Mouse (Mus musculus) MEL (cell line): ENCODE data around the gene Ppp3r1. TPM values are rescaled to one million over a fixed set of nuclear protein-coding genes. Genes with fewer than 3 reads are reported as not detected.

Experiments used
- DNase-seq: peaks from one replicate; pipeline ENCODE4 v3.0.0; 2011; ENCODE audit warnings: low read depth, low spot score
- H3K27ac ChIP-seq: 2 replicates; pipeline ENCODE4 v1.5.1; 2012; ENCODE audit warnings: low read depth, mild to moderate bottlenecking, control low read depth, low read length, moderate library complexity; ENCODE audit not compliant: control insufficient read depth
- H3K27me3 ChIP-seq, 2 experiments: fragments of 150-350 bp in 1 of 2; sonication (generic) in 1 of 2; 2 replicates each; pipeline ENCODE4 v1.6.1; 2012; ENCODE audit warnings: low read length in 2 of 2, mild to moderate bottlenecking in 2 of 2, improper control_type of control experiment in 1 of 2, moderate library complexity in 1 of 2; ENCODE audit not compliant: insufficient read depth in 2 of 2, control insufficient read depth in 1 of 2
- H3K36me3 ChIP-seq, 2 experiments: 2 replicates each; pipeline ENCODE4 v1.6.1; 2012 to 2014; ENCODE audit warnings: low read length in 2 of 2, improper control_type of control experiment in 1 of 2, inconsistent platforms in 1 of 2, mild to moderate bottlenecking in 1 of 2; ENCODE audit not compliant: insufficient read depth in 2 of 2, control insufficient read depth in 1 of 2
- H3K4me1 ChIP-seq, 2 experiments: fragments of 150-350 bp in 1 of 2; sonication (generic) in 1 of 2; 2 replicates each; pipeline ENCODE4 v1.6.1; 2012; ENCODE audit warnings: low read length in 2 of 2, improper control_type of control experiment in 1 of 2, mild to moderate bottlenecking in 1 of 2; ENCODE audit not compliant: insufficient read depth in 2 of 2, control insufficient read depth in 1 of 2
- H3K4me3 ChIP-seq, 2 experiments: fragments of 150-350 bp in 1 of 2; sonication (generic) in 1 of 2; 2 replicates each; pipeline ENCODE4 v1.5.1; 2012; ENCODE audit warnings: low read depth in 2 of 2, low read length in 2 of 2, mild to moderate bottlenecking in 2 of 2, moderate library complexity in 2 of 2, control low read depth in 1 of 2, improper control_type of control experiment in 1 of 2; ENCODE audit not compliant: control insufficient read depth in 1 of 2, insufficient read depth in 1 of 2
- H3K79me2 ChIP-seq: 2 replicates; pipeline ENCODE4 v1.6.1; 2012; ENCODE audit warnings: mild to moderate bottlenecking, low read length, moderate library complexity; ENCODE audit not compliant: control insufficient read depth, poor library complexity, insufficient read depth
- H3K9ac ChIP-seq: 2 replicates; pipeline ENCODE4 v1.6.1; 2012; ENCODE audit warnings: low read depth, mild to moderate bottlenecking, control low read depth, low read length, moderate library complexity; ENCODE audit not compliant: control insufficient read depth, poor library complexity, severe bottlenecking
- H3K9me3 ChIP-seq: fragments of 150-350 bp; sonication (generic); replicated peaks from 2 replicates; pipeline ENCODE4 v1.6.1; 2012; ENCODE audit warnings: mild to moderate bottlenecking, low read length, improper control_type of control experiment, moderate library complexity; ENCODE audit not compliant: insufficient read depth
- BHLHE40 ChIP-seq: IDR thresholded peaks from 2 replicates; pipeline ENCODE4 v1.6.1; 2012; ENCODE audit warnings: low read depth, mild to moderate bottlenecking, inconsistent platforms, low read length, improper control_type of control experiment, borderline replicate concordance
- CHD1 ChIP-seq: IDR thresholded peaks from 2 replicates; pipeline ENCODE4 v1.6.1; 2012; ENCODE audit warnings: low read depth, mild to moderate bottlenecking, inconsistent platforms, low read length, improper control_type of control experiment
- ELF1 ChIP-seq: IDR thresholded peaks from 2 replicates; pipeline ENCODE4 v1.6.1; 2014; ENCODE audit warnings: low read depth, mild to moderate bottlenecking, inconsistent platforms, low read length, improper control_type of control experiment, moderate library complexity
- EP300 ChIP-seq, 2 experiments: IDR thresholded peaks; 2 replicates each; pipeline ENCODE4 v1.6.1; 2011; ENCODE audit warnings: improper control_type of control experiment in 2 of 2, low read length in 2 of 2, low read depth in 1 of 2, mild to moderate bottlenecking in 1 of 2
- GABPA ChIP-seq: IDR thresholded peaks from 2 replicates; pipeline ENCODE4 v1.6.1; 2012; ENCODE audit warnings: low read depth, mild to moderate bottlenecking, inconsistent platforms, low read length, improper control_type of control experiment, moderate library complexity
- JUND ChIP-seq: IDR thresholded peaks from 2 replicates; pipeline ENCODE4 v1.6.1; 2011; ENCODE audit warnings: low read depth, mild to moderate bottlenecking, improper control_type of control experiment, low read length
- MAFK ChIP-seq: IDR thresholded peaks from 2 replicates; pipeline ENCODE4 v1.6.1; 2011; ENCODE audit warnings: low read depth, mild to moderate bottlenecking, low read length, improper control_type of control experiment, borderline replicate concordance
- MAZ ChIP-seq: IDR thresholded peaks from 2 replicates; pipeline ENCODE4 v1.6.1; 2012; ENCODE audit warnings: low read depth, mild to moderate bottlenecking, inconsistent platforms, low read length, improper control_type of control experiment
- MEF2A ChIP-seq: IDR thresholded peaks from 2 replicates; pipeline ENCODE4 v1.6.1; 2014; ENCODE audit warnings: low read depth, mild to moderate bottlenecking, inconsistent platforms, low read length, improper control_type of control experiment; ENCODE audit not compliant: poor library complexity, insufficient replicate concordance, severe bottlenecking; ENCODE audit errors: extremely low read depth
- MXI1 ChIP-seq: IDR thresholded peaks from 2 replicates; pipeline ENCODE4 v1.6.1; 2011; ENCODE audit warnings: mild to moderate bottlenecking, low read depth, low read length, improper control_type of control experiment
- MYB ChIP-seq: IDR thresholded peaks from 2 replicates; pipeline ENCODE4 v1.6.1; 2011; ENCODE audit warnings: mild to moderate bottlenecking, low read depth, low read length, improper control_type of control experiment
- NELFE ChIP-seq: IDR thresholded peaks from 2 replicates; pipeline ENCODE4 v1.6.1; 2011; ENCODE audit warnings: low read depth, low read length, improper control_type of control experiment
- NRF1 ChIP-seq: IDR thresholded peaks from 2 replicates; pipeline ENCODE4 v1.6.1; 2014; ENCODE audit warnings: low read depth, mild to moderate bottlenecking, inconsistent platforms, low read length, improper control_type of control experiment, moderate library complexity; ENCODE audit not compliant: poor library complexity, insufficient read depth, severe bottlenecking
- RCOR1 ChIP-seq: IDR thresholded peaks from 2 replicates; pipeline ENCODE4 v1.6.1; 2012; ENCODE audit warnings: low read depth, mild to moderate bottlenecking, inconsistent platforms, low read length, improper control_type of control experiment
- UBTF ChIP-seq: IDR thresholded peaks from 2 replicates; pipeline ENCODE4 v1.6.1; 2012; ENCODE audit warnings: low read depth, mild to moderate bottlenecking, inconsistent platforms, low read length, improper control_type of control experiment, moderate library complexity, borderline replicate concordance; ENCODE audit not compliant: insufficient read depth
- USF1 ChIP-seq: IDR thresholded peaks from 2 replicates; pipeline ENCODE4 v1.6.1; 2014; ENCODE audit warnings: low read depth, mild to moderate bottlenecking, inconsistent platforms, low read length, improper control_type of control experiment, moderate library complexity
- USF2 ChIP-seq, 2 experiments: IDR thresholded peaks; 2 replicates each; pipeline ENCODE4 v1.6.1; 2011 to 2012; ENCODE audit warnings: improper control_type of control experiment in 2 of 2, low read length in 2 of 2, borderline replicate concordance in 1 of 2, inconsistent platforms in 1 of 2, low read depth in 1 of 2, mild to moderate bottlenecking in 1 of 2; ENCODE audit not compliant: insufficient read depth in 1 of 2
- ZKSCAN1 ChIP-seq: IDR thresholded peaks from 2 replicates; pipeline ENCODE4 v1.6.1; 2012; ENCODE audit warnings: low read depth, mild to moderate bottlenecking, inconsistent platforms, low read length, improper control_type of control experiment, moderate library complexity
- ZNF384 ChIP-seq: IDR thresholded peaks from 2 replicates; pipeline ENCODE4 v1.6.1; 2012; ENCODE audit warnings: low read depth, mild to moderate bottlenecking, inconsistent platforms, low read length, improper control_type of control experiment
- polyA plus RNA-seq, 2 experiments: library from polyadenylated mRNA; stranded (reverse) in 1 of 2; unstranded in 1 of 2; fragments of >175 nt in 1 of 2; fragments of >200 nt in 1 of 2; gene quantifications; 2 replicates each; pipeline versions ENCODE4 v1.2.1 to v1.2.4; 2012; ENCODE audit warnings: low replicate concordance in 2 of 2, low read depth in 1 of 2; ENCODE audit not compliant: insufficient read length in 2 of 2, insufficient read depth in 1 of 2, missing spikeins in 1 of 2
- total RNA-seq: library from RNA; depleted of rRNA; stranded (reverse); fragments of 300-350 nt; gene quantifications from 2 replicates; pipeline ENCODE4 v1.2.3, GENCODE M21; 2012

The Ppp3r1 gene
- total and polyA plus RNA-seq, 3 experiments, result 48.8 to 67.9 (median 63.8) TPM

GRCm38 (mm10) chr11:17135638-17136037 is 23.4 kb upstream of the Ppp3r1 start:
- H3K9me3 ChIP-seq, result no peaks in the 10 kb centered on the region
- TF ChIP-seq NRF1, result no peak
- no peak for TF ChIP-seq MAFK
- no peak for TF ChIP-seq UBTF
- TF ChIP-seq MEF2A, result no peak
- no peak for TF ChIP-seq EP300 (IDR thresholded peaks at IDR 0.05; ENCODE audit: low read depth in 1 of 2, low read length in 2 of 2)
- TF ChIP-seq ZNF384, result no peak
- no peak for TF ChIP-seq NELFE
- no peak for TF ChIP-seq GABPA
- TF ChIP-seq BHLHE40, result no peak
- no peak for TF ChIP-seq MXI1
- TF ChIP-seq JUND, result no peak
- no peak for TF ChIP-seq USF2 (IDR thresholded peaks at IDR 0.05; ENCODE audit: borderline replicate concordance in 1 of 2, insufficient read depth in 1 of 2, low read depth in 1 of 2, low read length in 2 of 2)
- TF ChIP-seq ELF1, result no peak
- TF ChIP-seq ZKSCAN1, result no peak
- TF ChIP-seq MYB, result no peak
- TF ChIP-seq MAZ, result no peak
- TF ChIP-seq USF1, result no peak
- TF ChIP-seq CHD1, result no peak
- no peak for TF ChIP-seq RCOR1
- no peaks in the 10 kb centered on the region for H3K79me2 ChIP-seq
- no peak for DNase-seq
- H3K27ac ChIP-seq, result no peak overlapping the region
- H3K4me1 ChIP-seq, result no peaks in the 10 kb centered on the region
- H3K27me3 ChIP-seq, result peaks cover 9 to 24% of the 10 kb centered on the region in 2 experiments
- no peak overlapping the region for H3K9ac ChIP-seq
- H3K4me3 ChIP-seq, result no peak overlapping the region
- no peaks in the 10 kb centered on the region for H3K36me3 ChIP-seq
